Mouse (Mus musculus): ENCODE data around the gene Gckr. TPM values are rescaled to one million over a fixed set of nuclear protein-coding genes. Genes with fewer than 3 reads are reported as not detected.
A peak's percentile ranks its signal among the peaks of the same experiment; 100 is the strongest.

Gckr gene
- polyA plus RNA-seq, 1 experiment from 2014 or later = 0.10 TPM

DNA sequence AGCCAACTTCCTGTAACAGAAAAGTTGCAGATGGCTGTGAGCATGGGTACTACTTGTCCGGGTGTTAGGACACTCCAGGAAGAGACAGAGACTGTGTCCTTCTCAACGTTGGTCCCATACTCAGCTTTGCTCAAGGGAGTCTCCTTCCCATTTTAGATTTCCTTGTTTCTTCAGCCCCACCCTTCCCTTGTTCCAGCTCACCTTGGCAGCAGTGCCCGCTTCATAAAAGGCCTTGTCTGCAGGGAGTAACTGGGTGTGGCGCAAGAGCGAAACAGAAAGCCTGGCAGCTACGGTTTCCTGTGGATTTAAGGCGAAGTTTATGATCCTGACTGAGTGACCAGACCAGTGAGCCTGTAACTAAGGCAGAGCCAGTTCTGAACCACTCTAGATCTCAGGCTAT lies 42.8 kb upstream of the Gckr start:
- H3K4me1 ChIP-seq (replicated peaks; ENCODE audit: control insufficient read depth, insufficient read depth, low read length) = no peaks in the 10 kb centered on the region
- no peaks in the 10 kb centered on the region for H3K9me3 ChIP-seq (ENCODE audit: control insufficient read depth)
- H3K9ac ChIP-seq (ENCODE audit: low read depth, low read length) = no peak overlapping the region
- no peak for TF ChIP-seq CTCF (IDR thresholded peaks at IDR 0.05; ENCODE audit: low read depth)
- no peaks in the 10 kb centered on the region for H3K27me3 ChIP-seq (replicated peaks; ENCODE audit: control insufficient read depth, insufficient read depth, low read length)
- 27% methylated on average over 7 of the region's 7 CpGs for WGBS
- H3K36me3 ChIP-seq (ENCODE audit: control insufficient read depth, insufficient read depth) = peaks cover 35% of the 10 kb centered on the region
- no peak overlapping the region for H3K4me3 ChIP-seq (ENCODE audit: low read depth, low read length)
- H3K27ac ChIP-seq (ENCODE audit: low read depth, low read length) = peak overlapping the region; percentile 78
- ATAC-seq = peak; percentile 68
- peak overlapping the region; percentile 74 for H3K4me2 ChIP-seq (replicated peaks; ENCODE audit: low read depth)

DNA sequence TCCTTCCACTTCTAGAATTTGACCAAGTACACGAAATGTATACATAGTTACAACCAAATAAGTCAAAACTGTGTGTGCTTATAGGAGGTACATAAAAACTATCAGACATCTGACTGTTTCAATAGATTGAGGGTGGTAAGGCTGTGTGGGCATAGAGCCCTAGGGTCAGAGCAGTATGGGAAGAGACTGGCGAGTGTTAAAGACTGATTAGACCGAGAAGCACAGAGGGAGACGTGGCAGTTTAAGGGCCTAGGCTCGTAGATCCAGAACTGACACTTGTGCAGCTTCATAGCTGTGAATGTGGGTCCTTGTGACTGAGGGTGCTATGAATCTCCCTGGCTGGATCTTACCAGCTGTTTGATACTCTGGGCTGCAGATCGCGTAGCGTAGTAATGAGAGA lies 42.3 kb upstream of the Gckr start:
- Histone ChIP-seq H3K36me3 (ENCODE audit: control insufficient read depth, insufficient read depth) (peaks cover 33% of the 10 kb centered on the region), H3K27ac (ENCODE audit: low read depth, low read length) (peak overlapping the region; percentile 78), H3K27me3 (replicated peaks; ENCODE audit: control insufficient read depth, insufficient read depth, low read length) (no peaks in the 10 kb centered on the region), H3K9ac (ENCODE audit: low read depth, low read length) (no peak overlapping the region), H3K4me1 (replicated peaks; ENCODE audit: control insufficient read depth, insufficient read depth, low read length) (no peaks in the 10 kb centered on the region), H3K9me3 (ENCODE audit: control insufficient read depth) (no peaks in the 10 kb centered on the region), H3K4me2 (replicated peaks; ENCODE audit: low read depth) (peak overlapping the region; percentile 74), H3K4me3 (ENCODE audit: low read depth, low read length) (no peak overlapping the region)
- no peak for TF ChIP-seq CTCF (IDR thresholded peaks at IDR 0.05; ENCODE audit: low read depth)
- no peak for ATAC-seq
- WGBS = 66% methylated on average over 8 of the region's 8 CpGs

DNA sequence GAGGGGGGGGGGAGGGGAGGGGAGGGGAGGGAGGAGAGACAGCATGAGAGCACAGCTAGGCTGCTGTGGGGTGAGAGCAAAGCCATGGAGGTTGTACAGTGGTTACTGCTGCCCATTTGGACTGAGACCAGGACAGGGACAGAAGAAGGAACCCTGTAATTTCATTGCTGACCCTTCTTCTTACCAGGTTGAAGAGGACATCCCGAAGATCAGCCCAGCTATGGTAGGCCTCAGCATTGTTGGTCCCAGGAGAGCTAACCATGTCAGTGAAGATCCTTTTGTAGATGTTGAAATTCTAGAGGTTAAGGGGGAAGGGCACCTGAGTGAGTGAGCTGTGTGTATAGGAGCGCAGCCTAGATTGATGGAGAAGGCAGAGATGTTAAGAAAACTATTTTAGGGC lies 41.9 kb upstream of the Gckr start:
- no peak for TF ChIP-seq CTCF (IDR thresholded peaks at IDR 0.05; ENCODE audit: low read depth)
- ATAC-seq = no peak
- H3K27me3 ChIP-seq (replicated peaks; ENCODE audit: control insufficient read depth, insufficient read depth, low read length) = no peaks in the 10 kb centered on the region
- no peaks in the 10 kb centered on the region for H3K4me1 ChIP-seq (replicated peaks; ENCODE audit: control insufficient read depth, insufficient read depth, low read length)
- no peak overlapping the region for H3K9ac ChIP-seq (ENCODE audit: low read depth, low read length)
- H3K36me3 ChIP-seq (ENCODE audit: control insufficient read depth, insufficient read depth) = peaks cover 33% of the 10 kb centered on the region
- 83% methylated on average over 2 of the region's 2 CpGs for WGBS
- H3K27ac ChIP-seq (ENCODE audit: low read depth, low read length) = peak overlapping the region; percentile 78; the same call in 1 of the 2 replicates
- no peaks in the 10 kb centered on the region for H3K9me3 ChIP-seq (ENCODE audit: control insufficient read depth)
- no peak overlapping the region; the same call in 1 of the 2 replicates for H3K4me2 ChIP-seq (replicated peaks; ENCODE audit: low read depth)
- H3K4me3 ChIP-seq (ENCODE audit: low read depth, low read length) = no peak overlapping the region

DNA sequence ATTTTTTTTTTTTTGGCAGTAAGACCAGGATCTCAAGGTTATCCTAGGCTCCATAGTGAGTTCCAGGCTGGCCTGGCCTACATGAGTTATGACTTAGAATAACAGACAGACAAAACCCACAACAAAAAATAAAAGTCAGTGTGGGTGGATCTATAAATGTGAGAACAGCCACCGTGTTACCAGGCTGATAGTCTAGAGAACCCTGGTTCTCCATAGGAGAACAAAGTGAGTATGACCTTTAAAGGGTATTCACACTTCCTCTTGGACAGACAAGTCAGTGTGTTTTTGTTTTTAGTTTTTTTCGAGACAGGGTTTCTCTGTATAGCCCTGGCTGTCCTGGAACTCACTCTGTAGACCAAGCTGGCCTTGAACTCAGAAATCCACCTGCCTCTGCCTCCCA lies 41.3 kb upstream of the Gckr start:
- no peak overlapping the region for H3K4me2 ChIP-seq (replicated peaks; ENCODE audit: low read depth)
- 87% methylated on average over 2 of the region's 2 CpGs for WGBS
- ATAC-seq = no peak
- H3K36me3 ChIP-seq (ENCODE audit: control insufficient read depth, insufficient read depth) = peaks cover 29% of the 10 kb centered on the region
- TF ChIP-seq CTCF (IDR thresholded peaks at IDR 0.05; ENCODE audit: low read depth) = no peak
- H3K9ac ChIP-seq (ENCODE audit: low read depth, low read length) = no peak overlapping the region
- no peaks in the 10 kb centered on the region for H3K4me1 ChIP-seq (replicated peaks; ENCODE audit: control insufficient read depth, insufficient read depth, low read length)
- no peak overlapping the region for H3K4me3 ChIP-seq (ENCODE audit: low read depth, low read length)
- H3K27me3 ChIP-seq (replicated peaks; ENCODE audit: control insufficient read depth, insufficient read depth, low read length) = no peaks in the 10 kb centered on the region
- H3K9me3 ChIP-seq (ENCODE audit: control insufficient read depth) = no peaks in the 10 kb centered on the region
- H3K27ac ChIP-seq (ENCODE audit: low read depth, low read length) = no peak overlapping the region

DNA sequence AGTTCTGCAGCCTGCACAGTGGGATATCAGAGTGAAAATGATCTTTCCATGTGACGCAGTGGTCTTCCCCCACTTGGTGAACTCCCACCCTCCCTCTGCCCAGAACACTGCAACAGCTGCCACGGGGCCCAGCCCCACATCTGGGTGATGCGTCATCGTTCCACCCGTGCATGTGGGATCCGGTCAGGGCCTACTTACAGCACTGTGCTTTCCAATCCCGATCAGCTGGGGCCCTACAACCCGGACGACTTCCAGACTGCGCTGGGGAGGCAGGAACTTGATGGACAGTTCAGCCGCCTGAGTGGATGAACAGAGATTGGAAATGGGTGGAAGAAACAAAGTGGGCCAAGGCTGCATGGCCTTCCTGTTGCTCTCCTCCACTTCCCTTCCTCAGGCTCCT lies 39.6 kb upstream of the Gckr start:
- WGBS = 85% methylated on average over 11 of the region's 11 CpGs
- Histone ChIP-seq H3K9ac (ENCODE audit: low read depth, low read length) (no peak overlapping the region), H3K9me3 (ENCODE audit: control insufficient read depth) (no peaks in the 10 kb centered on the region), H3K4me1 (replicated peaks; ENCODE audit: control insufficient read depth, insufficient read depth, low read length) (no peaks in the 10 kb centered on the region), H3K27me3 (replicated peaks; ENCODE audit: control insufficient read depth, insufficient read depth, low read length) (no peaks in the 10 kb centered on the region), H3K4me2 (replicated peaks; ENCODE audit: low read depth) (no peak overlapping the region), H3K27ac (ENCODE audit: low read depth, low read length) (no peak overlapping the region), H3K4me3 (ENCODE audit: low read depth, low read length) (no peak overlapping the region), H3K36me3 (ENCODE audit: control insufficient read depth, insufficient read depth) (peaks cover 34% of the 10 kb centered on the region)
- no peak for TF ChIP-seq CTCF (IDR thresholded peaks at IDR 0.05; ENCODE audit: low read depth)
- no peak for ATAC-seq

DNA sequence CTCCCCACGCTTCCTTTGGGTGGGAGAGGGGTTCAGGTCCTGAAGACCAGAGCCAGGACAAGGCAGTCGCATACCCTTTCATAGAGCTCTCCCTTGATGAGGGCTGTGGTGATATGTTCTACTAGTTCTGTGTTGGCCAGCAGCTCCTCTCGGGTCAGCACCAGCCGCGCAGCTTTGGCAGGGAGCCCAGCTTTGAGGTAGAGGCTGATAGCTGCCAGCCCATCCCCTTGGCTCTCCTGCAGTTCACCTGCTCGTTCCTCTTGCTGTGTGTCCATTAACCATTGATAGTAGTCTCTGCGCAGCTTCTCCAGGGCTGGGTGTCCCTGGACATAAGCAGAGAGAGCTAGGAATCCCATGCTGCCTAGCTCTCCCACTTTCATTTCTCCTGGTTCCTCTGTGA lies 31.1 kb upstream of the Gckr start:
- no peak for TF ChIP-seq CTCF (IDR thresholded peaks at IDR 0.05; ENCODE audit: low read depth)
- Histone ChIP-seq H3K9ac (ENCODE audit: low read depth, low read length) (no peak overlapping the region), H3K27ac (ENCODE audit: low read depth, low read length) (no peak overlapping the region), H3K36me3 (ENCODE audit: control insufficient read depth, insufficient read depth) (peaks cover 57% of the 10 kb centered on the region), H3K4me1 (replicated peaks; ENCODE audit: control insufficient read depth, insufficient read depth, low read length) (no peaks in the 10 kb centered on the region), H3K9me3 (ENCODE audit: control insufficient read depth) (no peaks in the 10 kb centered on the region), H3K4me3 (ENCODE audit: low read depth, low read length) (no peak overlapping the region), H3K27me3 (replicated peaks; ENCODE audit: control insufficient read depth, insufficient read depth, low read length) (no peaks in the 10 kb centered on the region), H3K4me2 (replicated peaks; ENCODE audit: low read depth) (no peak overlapping the region)
- WGBS = 78% methylated on average over 7 of the region's 7 CpGs
- ATAC-seq = no peak

DNA sequence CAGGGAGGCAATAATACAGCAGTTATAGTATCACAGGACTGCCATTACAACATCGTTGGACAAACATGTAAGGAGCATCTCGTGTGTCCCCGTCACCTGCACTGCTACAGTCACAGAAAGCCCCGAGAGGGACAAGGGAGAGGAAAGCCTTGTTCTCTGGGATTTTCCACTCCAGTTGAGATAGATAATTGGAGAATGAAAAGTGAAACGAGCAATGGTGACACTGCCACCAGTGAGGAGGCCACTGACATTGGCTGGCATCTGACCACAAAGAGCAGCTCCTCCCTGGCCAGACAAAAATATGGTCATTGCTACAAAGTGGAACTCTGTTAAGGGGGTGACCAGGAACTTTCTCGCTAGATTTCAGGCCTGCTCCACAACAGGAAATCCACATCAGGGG lies 29.6 kb upstream of the Gckr start:
- H3K27me3 ChIP-seq (replicated peaks; ENCODE audit: control insufficient read depth, insufficient read depth, low read length) = no peaks in the 10 kb centered on the region
- H3K9me3 ChIP-seq (ENCODE audit: control insufficient read depth) = no peaks in the 10 kb centered on the region
- no peak overlapping the region for H3K4me3 ChIP-seq (ENCODE audit: low read depth, low read length)
- no peak for TF ChIP-seq CTCF (IDR thresholded peaks at IDR 0.05; ENCODE audit: low read depth)
- H3K9ac ChIP-seq (ENCODE audit: low read depth, low read length) = no peak overlapping the region
- no peak overlapping the region for H3K27ac ChIP-seq (ENCODE audit: low read depth, low read length)
- H3K36me3 ChIP-seq (ENCODE audit: control insufficient read depth, insufficient read depth) = peaks cover 50% of the 10 kb centered on the region
- ATAC-seq = no peak
- no peak overlapping the region for H3K4me2 ChIP-seq (replicated peaks; ENCODE audit: low read depth)
- H3K4me1 ChIP-seq (replicated peaks; ENCODE audit: control insufficient read depth, insufficient read depth, low read length) = no peaks in the 10 kb centered on the region
- WGBS = 81% methylated on average over 6 of the region's 6 CpGs
